Mouse (Mus musculus) stomach, postnatal 0 days (tissue): ENCODE results near the gene Cytip.

Experiments
- CTCF ChIP-seq: IDR thresholded peaks from 2 replicates; pipeline ENCODE4 v1.5.1; 2016; ENCODE audit warnings: antibody characterized with exemption, low read depth, mild to moderate bottlenecking, moderate library complexity
- EP300 ChIP-seq: optimal IDR thresholded peaks from 2 replicates; pipeline ENCODE3; 2016; ENCODE audit warnings: antibody characterized with exemption

DNA sequence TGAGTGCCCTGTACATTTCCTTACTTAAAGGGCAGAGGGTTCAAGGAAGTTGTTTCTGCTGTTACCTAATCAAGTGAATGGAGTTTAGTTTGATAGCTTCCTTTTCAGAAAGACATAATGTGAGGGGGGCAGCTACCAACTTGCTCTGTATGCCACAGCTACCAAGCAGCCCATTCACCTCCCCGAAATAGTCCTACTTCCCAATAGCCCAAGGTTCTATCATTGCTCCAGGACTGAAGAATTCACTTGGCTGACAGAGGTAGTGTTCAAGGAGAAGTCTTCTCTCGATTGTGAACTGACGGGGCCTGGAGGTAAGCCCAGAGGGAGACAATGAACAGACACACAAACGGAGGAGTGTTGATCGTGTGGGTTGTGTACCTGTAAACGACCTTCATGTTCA is 36.2 kb downstream of the Cytip start:
- TF ChIP-seq CTCF, result no peak
- no peak for TF ChIP-seq EP300
